Mouse (Mus musculus): ENCODE results near the gene Hrh1.

The Hrh1 gene

DNA sequence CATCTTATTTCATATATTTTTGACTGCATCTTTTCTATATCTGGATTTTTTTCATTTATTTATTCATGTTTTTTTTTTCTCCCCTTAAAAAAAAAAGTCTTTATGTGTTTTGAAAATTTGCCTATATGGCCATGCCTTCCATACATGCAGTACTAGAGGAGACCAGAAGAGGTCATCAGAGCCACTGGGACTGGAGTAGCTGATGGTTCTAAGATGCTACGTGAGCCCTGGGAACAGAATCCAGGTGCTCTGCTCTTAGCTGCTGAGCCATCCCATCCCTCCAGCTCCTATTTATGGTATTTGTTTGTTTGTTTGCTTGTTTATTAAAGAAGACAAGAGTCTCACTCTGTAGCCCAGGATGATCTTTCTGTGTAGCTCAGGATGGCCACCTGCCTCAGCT lies 8.9 kb downstream of the Hrh1 start:
- DNase-seq (ENCODE audit: low spot score in 2 of 2): no peak

DNA sequence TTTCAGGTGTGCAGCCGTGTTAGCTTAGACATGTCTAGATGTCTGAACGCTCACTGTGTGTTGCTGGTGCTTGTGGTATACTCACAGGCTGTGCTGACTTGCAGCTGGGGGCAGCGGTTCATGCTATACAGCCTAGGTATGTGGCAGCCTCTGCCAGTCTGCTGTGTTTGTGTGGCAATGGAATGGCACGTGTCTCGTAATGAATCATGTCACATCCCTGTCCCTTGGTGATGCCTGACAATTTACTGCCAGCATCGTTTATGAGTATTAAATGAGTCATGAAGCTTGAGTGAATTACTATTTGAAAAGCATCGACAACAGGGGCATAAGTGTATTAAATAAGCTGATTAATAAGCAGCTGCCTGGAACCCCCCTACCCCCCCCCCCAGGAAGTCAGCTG lies 9.3 kb downstream of the Hrh1 start:
- no peak for DNase-seq (ENCODE audit: low spot score in 2 of 2)

DNA sequence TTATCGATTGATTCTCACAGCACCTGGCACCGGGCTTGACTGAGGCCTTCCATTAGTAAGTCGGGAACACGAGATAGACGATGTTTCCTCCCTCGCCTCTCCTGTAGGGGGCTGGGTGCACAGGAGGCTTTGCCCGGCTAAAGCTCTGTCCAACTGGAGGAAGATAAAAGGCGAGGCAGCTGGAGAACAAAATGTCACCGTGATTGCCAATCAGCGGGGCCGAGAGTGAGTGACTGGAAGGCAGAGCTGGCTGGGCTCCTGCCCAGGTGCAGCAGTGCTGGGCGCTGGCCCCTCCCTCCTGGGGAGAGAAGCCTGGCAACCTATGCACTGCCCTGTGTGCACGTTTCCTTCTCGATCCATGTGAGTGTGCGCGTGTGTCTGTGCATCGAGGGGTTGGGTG lies 10.5 kb downstream of the Hrh1 start:
- no peak for DNase-seq (ENCODE audit: low spot score in 2 of 2)

DNA sequence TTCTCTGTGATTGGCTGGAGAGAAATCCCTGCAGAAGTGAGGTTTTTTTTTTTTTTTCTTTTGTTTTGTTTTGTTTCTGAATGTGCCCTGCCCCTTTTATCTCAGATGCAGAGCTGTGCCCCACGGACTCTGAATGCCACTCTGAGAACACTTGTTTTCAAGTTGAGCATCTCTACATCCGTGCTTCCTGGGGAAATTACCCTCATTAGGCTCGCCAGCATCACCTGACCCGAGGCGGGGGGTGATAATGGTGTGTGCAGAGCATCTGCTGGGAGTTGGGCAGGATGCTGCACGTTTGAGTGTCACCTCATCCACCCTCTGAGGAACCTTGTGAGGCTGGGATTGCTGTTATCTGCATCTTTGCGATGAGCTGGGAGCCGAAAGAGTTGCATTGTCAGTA lies 14.2 kb downstream of the Hrh1 start:
- DNase-seq (ENCODE audit: low spot score in 2 of 2): no peak

DNA sequence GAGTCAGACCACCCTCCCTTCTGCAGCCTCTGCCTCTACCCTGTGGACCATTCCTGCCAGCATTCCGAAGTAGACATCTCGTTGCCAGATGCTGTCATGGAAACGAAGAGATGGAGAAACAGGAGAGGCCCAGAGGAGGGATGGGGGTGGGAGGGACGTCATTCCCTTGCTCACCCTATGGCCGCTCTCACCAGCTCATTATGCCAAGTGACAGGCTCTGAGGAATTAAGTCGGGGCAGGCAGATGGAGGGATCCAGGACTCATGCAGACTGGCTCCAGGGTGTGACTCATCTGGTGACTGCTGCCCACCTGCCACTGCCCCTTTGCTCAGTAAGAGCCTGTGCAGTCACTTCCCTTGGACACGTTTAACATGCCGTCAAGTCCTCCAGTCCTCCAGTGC lies 16.8 kb downstream of the Hrh1 start:
- DNase-seq (ENCODE audit: low spot score in 2 of 2): no peak

DNA sequence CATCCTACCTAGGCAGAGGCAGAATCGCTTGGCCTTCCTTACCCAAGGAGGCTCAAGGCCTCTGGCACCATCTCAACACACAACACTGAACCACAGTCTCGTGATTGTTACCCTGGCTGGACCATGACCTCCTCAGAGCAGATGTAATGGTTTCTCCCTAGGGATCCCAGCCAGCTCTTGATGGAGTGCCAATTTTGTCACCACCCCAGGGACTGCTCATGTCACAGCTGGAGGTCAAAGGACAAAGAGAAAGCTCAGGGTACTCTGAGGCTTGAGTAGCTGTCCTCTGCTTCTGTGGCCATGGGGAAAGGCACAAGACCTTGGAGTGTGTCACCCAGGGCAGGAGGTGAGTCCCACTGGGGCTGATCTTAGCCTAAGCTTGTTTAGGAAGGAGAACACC lies 20.3 kb downstream of the Hrh1 start:
- DNase-seq (ENCODE audit: low spot score in 2 of 2): no peak

DNA sequence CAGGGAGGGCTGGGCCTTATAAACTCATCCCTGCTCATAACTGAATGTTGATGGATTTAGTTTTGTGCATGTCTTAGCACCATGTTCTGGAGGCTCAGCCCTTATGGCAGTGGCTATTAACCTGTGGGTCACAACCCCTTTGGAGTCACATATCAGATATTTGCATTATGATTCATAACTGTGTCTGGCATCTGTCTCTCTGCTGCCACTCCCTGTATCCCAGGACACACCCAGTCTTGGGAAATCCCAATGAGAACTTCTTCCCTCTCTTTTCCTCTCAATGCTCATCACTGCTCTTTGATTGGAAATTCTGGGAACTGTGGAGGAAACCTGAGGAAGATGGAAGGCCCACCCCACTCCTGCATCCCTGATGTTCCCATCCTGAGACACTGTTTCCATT lies 23.3 kb downstream of the Hrh1 start:
- DNase-seq (ENCODE audit: low spot score in 2 of 2): no peak

DNA sequence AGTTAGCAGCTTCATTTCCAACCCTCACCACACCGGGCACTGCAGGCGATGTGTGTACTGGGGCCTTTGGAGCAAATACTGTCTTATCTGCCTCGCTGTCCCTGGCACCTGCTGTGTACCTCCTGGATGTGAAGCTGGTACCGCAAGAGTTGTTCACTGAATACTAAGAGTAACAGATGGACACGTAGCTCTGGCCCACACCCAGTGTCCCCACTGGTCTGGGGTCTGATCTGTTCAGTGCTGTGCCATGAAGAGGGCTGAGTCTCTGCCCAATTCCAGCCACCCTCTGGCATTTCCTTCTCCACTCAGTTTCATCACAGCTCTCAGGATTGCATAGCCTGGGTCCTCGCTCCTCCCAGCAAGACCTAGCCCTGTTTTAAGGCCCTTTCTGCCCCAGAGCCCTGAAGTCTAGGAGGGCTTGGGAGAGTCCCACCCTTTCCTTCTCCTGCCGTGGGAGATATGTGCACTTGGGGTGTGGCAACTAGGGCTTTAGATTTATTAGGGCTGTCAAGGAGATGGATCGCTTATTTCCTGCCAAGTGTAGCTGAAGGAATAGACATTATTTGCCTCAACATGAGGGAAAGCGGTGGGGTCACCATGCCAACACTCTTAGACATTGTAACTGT lies 25.4 kb downstream of the Hrh1 start:
- no peak for DNase-seq (ENCODE audit: low spot score in 2 of 2)

DNA sequence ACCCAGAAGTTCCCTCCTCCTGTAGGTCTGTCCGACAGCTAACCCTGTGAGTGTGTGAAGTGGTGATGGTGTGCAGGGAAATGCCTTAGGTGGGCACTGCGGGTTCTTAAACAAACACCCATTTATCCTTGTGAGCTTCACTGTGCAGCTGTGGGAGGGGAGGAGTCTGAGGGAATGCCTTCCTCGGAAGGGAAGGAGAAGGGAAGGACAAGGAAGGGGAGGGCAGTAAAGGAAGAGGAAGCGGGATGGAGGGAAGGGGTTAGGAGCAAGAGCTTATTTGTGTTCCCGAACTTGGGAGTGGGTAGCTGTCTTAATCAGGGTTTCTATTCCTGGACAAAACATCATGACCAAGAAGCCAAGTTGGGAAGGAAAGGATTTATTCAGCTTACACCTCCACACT lies 27.6 kb downstream of the Hrh1 start:
- DNase-seq (ENCODE audit: low spot score in 2 of 2): no peak

DNA sequence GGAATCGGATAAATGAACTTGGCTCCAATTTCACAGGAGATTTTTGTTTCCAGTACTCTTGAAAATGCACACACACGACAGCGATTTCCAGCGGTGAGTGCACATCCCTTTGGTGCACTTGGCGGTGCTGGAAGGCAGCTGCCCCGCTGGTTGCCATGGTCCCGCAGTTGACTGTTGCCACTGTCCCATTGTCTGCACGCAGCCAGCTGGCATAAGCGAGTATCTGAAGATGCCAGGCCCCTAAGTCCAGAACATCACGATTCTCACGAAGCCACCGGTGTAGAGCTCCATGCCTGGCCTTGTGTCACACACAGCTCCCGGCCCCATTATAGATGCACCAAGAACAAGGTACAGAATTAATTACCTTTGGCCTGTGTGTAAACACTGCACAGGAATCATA lies 29.9 kb downstream of the Hrh1 start:
- no peak for DNase-seq (ENCODE audit: low spot score in 2 of 2)

DNA sequence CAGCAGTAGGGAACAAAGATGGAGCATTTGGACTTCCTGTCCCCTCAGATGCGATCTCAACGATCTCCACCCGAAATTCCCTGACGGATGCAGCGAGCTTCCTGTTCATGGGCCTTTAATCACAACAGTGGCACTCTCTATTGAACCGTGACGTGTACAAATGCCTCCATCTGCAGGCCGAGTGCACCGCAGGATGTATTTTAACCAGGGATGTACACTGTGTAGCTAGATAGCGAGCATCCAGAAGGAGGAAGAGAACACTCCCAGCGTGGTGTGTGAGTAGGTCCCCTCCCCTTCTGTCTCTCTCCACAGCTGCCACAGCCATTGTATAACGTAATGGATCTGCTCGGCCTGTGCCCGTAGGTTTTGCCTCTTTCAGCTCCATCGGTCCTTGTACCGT lies 31.1 kb downstream of the Hrh1 start:
- DNase-seq (ENCODE audit: low spot score in 2 of 2): no peak

DNA sequence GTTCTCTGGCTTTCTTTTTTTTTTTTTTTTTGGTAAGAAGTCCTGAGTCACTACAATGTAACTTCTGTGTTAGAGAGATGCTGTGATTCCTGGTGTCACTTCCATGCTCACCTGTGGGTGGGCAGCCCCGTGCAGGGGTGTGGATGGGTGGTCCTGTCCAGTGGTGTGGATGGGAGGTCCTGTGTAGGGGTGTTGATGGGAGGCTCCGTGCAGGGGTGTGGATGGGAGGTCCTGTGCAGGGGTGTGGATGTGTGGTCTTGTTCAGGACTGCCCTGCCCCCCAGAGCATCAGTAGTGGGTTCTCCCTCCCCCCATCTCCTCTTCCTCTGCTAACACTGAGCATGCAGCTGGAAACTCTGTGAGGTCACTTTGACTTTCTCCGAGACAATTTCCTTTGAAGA lies 34.9 kb downstream of the Hrh1 start:
- DNase-seq (ENCODE audit: low spot score in 2 of 2): no peak

DNA sequence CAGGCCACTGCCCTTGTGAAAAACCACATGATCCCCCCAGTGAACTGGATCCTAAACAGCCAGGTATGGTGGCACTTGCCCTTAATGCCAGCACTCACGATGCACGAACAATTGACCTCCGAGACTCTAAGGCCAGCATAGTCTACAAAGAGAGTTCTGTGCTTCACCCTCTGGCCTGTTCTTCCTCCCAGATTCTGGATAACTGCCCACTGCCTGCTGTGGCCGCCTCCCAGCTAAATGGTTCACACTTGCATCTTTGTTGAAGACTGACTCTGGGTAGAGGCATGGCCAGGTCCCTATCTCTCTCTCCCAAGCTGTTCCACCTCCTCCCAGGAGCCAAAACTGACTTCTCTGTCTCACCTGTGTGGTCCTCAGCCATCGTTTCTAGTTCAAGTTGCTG lies 36.8 kb downstream of the Hrh1 start:
- no peak for DNase-seq (ENCODE audit: low spot score in 2 of 2)

DNA sequence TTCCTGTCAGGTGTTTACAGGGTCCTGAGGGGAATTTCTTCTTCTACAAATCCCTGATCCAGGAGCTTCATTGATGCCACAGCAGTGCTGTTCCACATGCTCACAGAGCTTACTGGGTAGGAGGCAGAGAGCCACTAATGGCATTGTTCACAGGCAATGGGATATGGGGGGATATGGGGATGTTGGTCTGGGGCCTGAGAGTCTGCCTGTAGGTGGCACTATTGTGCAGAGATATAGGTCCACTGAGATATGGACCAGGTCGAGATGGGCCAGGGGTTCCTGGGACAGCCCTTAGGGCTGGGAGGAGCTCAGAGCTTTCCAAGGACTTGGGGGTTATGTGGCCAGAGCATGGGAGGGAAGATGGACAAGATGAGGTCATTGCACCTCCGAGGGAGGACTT lies 42.6 kb downstream of the Hrh1 start:
- DNase-seq (ENCODE audit: low spot score in 2 of 2): no peak

DNA sequence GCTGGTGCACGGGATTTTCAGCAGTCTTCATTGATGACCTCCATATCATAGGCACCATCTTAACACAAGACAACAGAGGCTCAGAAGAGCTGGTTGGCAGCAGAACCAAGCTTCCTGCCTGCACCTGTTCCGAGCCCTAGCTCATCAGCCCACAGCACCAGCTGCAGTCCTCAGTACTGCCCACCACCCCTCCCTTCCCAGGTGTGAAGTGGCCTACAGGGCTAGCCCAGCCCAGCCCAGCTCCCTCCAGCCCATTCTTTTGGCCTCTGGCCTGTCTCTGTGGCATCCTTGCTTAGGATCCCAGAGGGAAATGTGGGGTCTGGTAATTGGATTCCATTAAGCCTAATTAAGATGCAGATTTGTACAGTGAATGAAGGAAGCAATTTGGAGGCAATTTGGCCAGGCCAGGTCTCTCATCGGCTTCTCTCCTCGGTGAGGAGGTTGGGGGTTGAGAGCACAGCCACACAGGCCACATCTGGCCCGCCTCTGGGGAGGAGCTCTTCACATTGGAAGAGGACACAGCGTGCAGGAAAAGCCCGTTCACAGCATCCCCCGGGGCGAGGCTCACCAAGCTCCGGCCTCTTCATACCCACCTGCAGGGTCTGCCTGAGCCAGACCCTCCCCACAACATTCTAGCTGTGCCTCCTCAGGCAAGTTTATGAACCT lies 43.2 kb downstream of the Hrh1 start:
- no peak for DNase-seq (ENCODE audit: low spot score in 2 of 2)

DNA sequence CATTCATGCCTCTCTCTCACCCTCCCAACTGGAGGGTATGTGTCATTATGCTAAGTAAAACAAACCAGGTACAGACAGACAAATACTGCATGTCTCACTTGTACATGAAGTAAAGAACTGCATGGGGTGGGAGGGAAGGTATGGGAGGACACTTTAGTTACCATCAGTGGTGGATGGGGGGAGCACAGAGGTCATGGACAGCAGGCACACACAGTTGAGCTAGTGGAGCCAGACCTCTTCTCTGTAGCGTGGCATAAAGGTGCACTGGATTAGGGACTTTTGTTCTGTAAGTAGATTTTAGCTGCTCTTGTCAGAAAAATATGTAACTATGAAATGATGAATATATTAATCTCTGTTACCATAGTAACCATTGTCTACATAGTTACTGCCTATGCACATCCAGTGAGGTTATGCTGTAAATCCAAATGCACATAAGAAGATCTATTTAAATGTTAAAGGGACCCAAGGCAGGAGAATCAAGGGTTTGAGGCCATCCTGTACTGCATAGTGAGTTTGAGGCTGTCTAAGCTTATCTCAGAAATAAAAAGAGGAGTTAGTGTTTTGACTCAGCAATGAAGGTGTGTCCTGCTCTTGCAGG lies 46.6 kb downstream of the Hrh1 start:
- no peak for DNase-seq (ENCODE audit: low spot score in 2 of 2)

DNA sequence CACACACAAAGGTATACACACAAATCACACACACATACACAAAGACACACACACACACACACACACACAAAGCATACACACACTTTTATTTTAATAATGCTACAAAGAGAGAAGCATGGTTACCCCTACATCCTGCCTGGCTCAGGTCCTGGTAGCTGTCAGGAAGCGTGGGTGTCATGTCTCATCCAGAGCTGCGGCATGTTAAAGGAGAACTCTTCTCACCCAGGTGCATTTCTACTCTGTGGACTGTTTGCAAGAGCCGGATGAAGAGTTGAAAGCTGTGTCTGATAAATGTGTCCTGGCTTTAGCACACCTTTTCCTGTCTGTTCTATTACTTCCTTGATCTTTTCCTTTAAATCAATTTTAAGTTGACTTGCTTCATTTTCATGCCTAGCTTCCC lies 47.2 kb downstream of the Hrh1 start:
- DNase-seq (ENCODE audit: low spot score in 2 of 2): no peak

DNA sequence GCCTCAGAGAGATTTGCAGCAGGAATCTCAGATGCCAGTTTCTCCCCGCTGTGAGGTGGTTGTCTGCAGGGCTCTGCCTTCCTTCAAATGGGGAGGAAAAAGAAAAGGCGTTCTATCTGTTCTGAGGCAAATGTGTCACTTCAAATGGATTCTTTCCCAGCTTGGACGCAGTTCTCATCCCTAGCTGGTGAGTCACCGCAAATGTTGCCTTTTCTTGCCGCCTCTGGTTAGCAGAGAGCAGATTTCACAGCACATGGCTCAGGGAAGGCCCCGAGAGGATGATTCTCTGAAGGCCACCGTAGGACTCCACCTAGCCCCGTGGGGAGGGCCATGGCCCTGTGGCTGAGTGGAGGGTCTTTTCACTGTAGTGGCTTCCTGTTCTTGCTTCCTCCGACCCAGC lies 51.2 kb downstream of the Hrh1 start:
- DNase-seq (ENCODE audit: low spot score in 2 of 2): peak; percentile 37 to 52

DNA sequence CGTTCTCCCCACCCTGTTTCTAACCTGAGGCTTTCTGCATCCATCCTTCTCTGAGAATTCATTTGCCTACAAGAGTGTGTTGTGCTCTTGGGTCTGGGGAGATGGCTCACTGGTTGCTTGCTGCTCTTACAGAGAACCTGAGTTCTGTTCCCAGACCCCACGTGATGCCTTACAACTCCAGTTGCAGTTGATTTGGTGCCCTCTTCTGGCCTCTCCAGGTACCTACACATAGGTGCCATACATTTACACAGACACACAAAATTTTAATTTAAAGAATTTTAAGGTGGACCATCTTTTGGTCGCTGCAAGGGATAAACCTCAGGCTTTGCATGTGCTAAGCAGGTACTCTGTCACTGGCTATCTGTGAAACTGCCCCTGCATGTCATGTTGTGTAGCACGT lies 57.5 kb downstream of the Hrh1 start:
- no peak for DNase-seq (ENCODE audit: low spot score in 2 of 2)

DNA sequence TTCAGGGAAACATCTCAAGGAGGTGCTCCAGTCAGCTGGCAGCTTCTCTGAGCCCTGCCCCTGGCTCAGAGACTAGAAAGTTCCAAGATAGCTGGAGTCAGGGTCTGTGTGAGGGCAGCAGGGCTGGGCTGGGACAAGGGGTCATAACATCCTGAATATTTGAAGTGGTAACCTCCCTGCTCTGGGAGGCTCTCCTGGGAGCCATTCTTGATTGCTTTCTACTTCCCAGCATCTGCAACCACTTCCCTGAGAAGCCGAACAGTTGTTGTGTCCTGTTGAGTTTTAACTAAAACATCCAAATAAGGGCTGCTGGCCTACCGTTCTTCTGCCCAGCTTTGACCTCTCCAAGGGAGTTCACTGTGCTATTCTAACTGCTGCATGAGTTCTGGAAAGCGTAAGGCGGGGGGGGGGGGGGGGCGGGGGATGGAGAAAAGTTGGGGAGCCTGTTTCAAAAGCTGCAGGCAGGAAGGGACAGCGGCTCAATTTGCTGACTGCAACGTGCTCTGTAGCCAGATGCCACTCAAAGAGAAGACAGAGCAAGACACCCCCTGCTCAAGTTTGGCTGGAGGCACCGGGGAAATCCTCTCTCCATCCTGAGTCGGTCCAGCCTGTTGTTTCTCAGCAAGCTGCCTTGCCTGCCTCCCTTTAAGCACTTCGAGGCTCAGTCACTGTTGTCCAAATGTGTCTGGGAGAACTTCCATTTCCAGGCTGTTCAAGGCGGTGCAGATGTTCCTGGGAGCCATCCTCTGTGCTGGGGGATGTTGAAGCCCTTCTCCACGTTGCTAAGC lies 58.7 kb downstream of the Hrh1 start:
- no peak for DNase-seq (ENCODE audit: low spot score in 2 of 2)

DNA sequence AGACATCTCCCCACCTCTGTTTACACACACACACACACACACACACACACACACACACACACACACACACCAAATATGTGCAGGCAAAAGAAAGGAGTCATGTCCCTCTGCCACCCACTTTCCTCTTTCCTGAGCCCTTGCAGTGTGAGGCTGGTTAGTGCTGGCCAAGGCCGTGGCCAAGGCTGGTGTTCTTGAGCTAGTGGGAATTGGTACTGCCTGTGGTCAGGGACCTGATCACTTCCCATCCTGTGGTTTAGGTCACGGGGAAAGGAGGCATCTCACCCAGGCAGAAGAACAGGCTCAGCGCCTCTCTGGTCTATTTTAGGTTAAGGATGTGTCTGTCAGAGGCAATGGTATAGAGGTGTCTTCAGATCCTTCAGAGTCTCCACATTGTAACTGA lies 59.6 kb downstream of the Hrh1 start:
- no peak for DNase-seq (ENCODE audit: low spot score in 2 of 2)

DNA sequence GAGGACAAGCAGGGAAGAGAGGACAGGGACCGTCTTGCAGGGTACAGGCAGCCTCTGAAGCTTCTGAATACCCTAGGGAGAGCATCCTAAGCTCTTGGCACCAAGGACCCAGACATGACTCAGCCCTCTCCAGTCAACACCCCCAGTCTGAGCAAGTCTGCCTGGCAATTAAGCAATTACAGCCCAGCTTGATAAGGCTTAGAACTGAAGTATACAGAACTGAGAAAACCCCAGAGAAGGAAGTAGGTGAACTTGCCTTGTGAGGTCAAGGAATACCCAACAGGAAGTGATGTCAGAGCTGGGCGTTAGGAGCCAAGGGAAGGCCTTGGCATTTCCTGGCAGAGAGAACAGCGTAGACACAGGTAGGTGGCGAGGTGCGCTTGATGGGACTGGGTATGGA lies 60.5 kb downstream of the Hrh1 start:
- no peak for DNase-seq (ENCODE audit: low spot score in 2 of 2)

DNA sequence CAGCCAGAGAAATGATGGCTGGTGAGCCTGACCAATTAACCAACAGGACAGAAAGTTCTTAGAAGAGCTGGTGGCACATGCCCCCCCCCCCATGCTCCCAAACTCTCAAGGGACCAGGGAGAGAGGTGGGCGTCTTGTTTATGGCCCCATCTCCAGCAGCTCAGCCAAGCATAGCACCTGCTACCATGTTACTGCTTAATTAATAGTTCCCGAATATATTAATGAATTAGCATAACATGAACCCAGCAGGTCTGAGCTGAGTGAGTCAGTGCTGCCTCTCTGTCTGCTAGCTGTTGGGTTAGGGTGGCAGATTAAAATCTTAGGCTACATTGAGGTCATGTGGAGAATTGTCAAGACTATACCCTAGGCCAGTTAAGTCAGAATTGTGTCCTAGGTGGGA lies 62.2 kb downstream of the Hrh1 start:
- no peak for DNase-seq (ENCODE audit: low spot score in 2 of 2)
